Comparison of ENCODE assay signal across 9 mouse cellular contexts in the genomic region with DNA sequence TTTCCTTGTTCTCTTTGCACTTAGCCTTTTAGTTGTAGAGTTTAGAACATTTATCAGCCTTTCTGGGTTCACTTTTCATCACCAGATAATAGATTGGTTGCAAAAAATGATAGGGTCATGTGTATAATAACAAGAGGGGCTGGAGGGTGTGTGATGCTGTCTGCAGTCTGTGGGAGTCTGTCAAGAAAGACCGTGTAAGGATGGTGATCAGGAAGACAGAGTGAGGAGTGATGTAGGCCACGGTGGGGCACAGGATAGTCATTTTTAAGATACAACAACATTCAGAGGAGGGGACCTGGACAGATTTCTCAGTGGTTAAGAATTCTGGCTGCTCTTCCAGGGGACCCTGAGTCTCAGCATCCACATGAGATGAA. TPM values are rescaled to one million over a fixed set of nuclear protein-coding genes. Genes with fewer than 3 reads are reported as not detected.
DNase-seq lines count a peak whose midpoint lies in the region; ATAC-seq and TF ChIP-seq lines count a peak whose summit lies in the region.
"Had no signal": no experiment of that assay in that cellular context is flagged by ENCODE, and none has a peak within 500 bp of the region (broad histone marks: within the 10 kb centered on the region; RNA-seq: fewer than 3 reads in every experiment).

No protein-coding gene starts in this region.

- no peak overlapping the region for H3K4me2 ChIP-seq in kidney, postnatal 0 days (ENCODE audit: low read length)
- H3K4me2 ChIP-seq in hindbrain, embryonic 11.5 days (replicated peaks; ENCODE audit: low read depth, low read length): no peak overlapping the region
- no peak overlapping the region for H3K4me2 ChIP-seq in neural tube, embryonic 15.5 days

- peak overlapping the region; percentile 81 for H3K27ac ChIP-seq in kidney, postnatal 0 days
- H3K27ac ChIP-seq in cortical plate, adult 2 months (ENCODE audit: insufficient read depth, low read length): peak overlapping the region; percentile 62; the same call in 1 of the 2 replicates
- peak overlapping the region; percentile 51; the same call in 1 of the 2 replicates for H3K27ac ChIP-seq in hindbrain, embryonic 11.5 days (ENCODE audit: low read depth, low read length)
- H3K27ac ChIP-seq in neural tube, embryonic 15.5 days (replicated peaks): peak overlapping the region; percentile 64

- no peaks in the 10 kb centered on the region for H3K9me3 ChIP-seq in kidney, postnatal 0 days (replicated peaks; ENCODE audit: low read length)
- no peaks in the 10 kb centered on the region for H3K9me3 ChIP-seq in hindbrain, embryonic 11.5 days (ENCODE audit: control insufficient read depth, low read length)
- no peaks in the 10 kb centered on the region for H3K9me3 ChIP-seq in neural tube, embryonic 15.5 days (replicated peaks)

- 50% methylated on average over 2 of the region's 2 CpGs for WGBS in kidney, postnatal 0 days
- WGBS in hindbrain, embryonic 11.5 days: 87% methylated on average over 2 of the region's 2 CpGs
- WGBS in neural tube, embryonic 15.5 days: 81% methylated on average over 2 of the region's 2 CpGs

- no peak overlapping the region for H3K4me3 ChIP-seq in kidney, postnatal 0 days (replicated peaks; ENCODE audit: low read depth, low read length)
- no peak overlapping the region for H3K4me3 ChIP-seq in cortical plate, adult 2 months (ENCODE audit: insufficient read depth, low read length)
- H3K4me3 ChIP-seq in hindbrain, embryonic 11.5 days (ENCODE audit: low read depth, low read length): no peak overlapping the region
- H3K4me3 ChIP-seq in neural tube, embryonic 15.5 days (replicated peaks): no peak overlapping the region

- no peaks in the 10 kb centered on the region for H3K27me3 ChIP-seq in kidney, postnatal 0 days (ENCODE audit: insufficient read depth, low read length)
- H3K27me3 ChIP-seq in hindbrain, embryonic 11.5 days (ENCODE audit: control insufficient read depth, insufficient read depth, low read length): no peaks in the 10 kb centered on the region
- H3K27me3 ChIP-seq in neural tube, embryonic 15.5 days (replicated peaks): no peaks in the 10 kb centered on the region

- no peaks in the 10 kb centered on the region for H3K36me3 ChIP-seq in kidney, postnatal 0 days (ENCODE audit: insufficient read depth, low read length)
- no peaks in the 10 kb centered on the region for H3K36me3 ChIP-seq in hindbrain, embryonic 11.5 days (ENCODE audit: control insufficient read depth, insufficient read depth, low read length)
- no peaks in the 10 kb centered on the region for H3K36me3 ChIP-seq in neural tube, embryonic 15.5 days

- no peak for DNase-seq in kidney, postnatal 0 days (ENCODE audit: low spot score)
- no peak for DNase-seq in kidney, postnatal 4 days
- no peak for DNase-seq in hindbrain, embryonic 11.5 days (ENCODE audit: low spot score)
- DNase-seq in urinary bladder, postnatal 25 days (ENCODE audit: low spot score): no peak
- DNase-seq in retina, postnatal 1 day: no peak
- DNase-seq: cerebellum, adult 8-10 months; thymus, postnatal 25 days had no signal

- no peak for TF ChIP-seq POLR2A in cortical plate, adult 2 months (IDR thresholded peaks at IDR 0.05; ENCODE audit: extremely low read depth, insufficient read depth, low read length)

- TF ChIP-seq CTCF in kidney, postnatal 0 days (IDR thresholded peaks at IDR 0.05; ENCODE audit: low read depth): no peak
- TF ChIP-seq CTCF in cortical plate, adult 2 months (IDR thresholded peaks at IDR 0.05; ENCODE audit: extremely low read depth, insufficient read depth, low read length): no peak

- no peak for ATAC-seq in kidney, postnatal 0 days (replicated peaks; ENCODE audit: low FRiP score, low read depth)
- ATAC-seq in hindbrain, embryonic 11.5 days (ENCODE audit: low FRiP score): no peak
- no peak for ATAC-seq in neural tube, embryonic 15.5 days (ENCODE audit: low FRiP score)

- no peak overlapping the region for H3K9ac ChIP-seq in kidney, postnatal 0 days (ENCODE audit: low read depth, low read length)
- no peak overlapping the region for H3K9ac ChIP-seq in hindbrain, embryonic 11.5 days (ENCODE audit: low read depth, low read length)
- no peak overlapping the region for H3K9ac ChIP-seq in neural tube, embryonic 15.5 days (replicated peaks)

- peaks cover 14% of the 10 kb centered on the region; the same call in 1 of the 2 replicates for H3K4me1 ChIP-seq in kidney, postnatal 0 days (replicated peaks; ENCODE audit: insufficient read depth, low read length)
- H3K4me1 ChIP-seq in cortical plate, adult 2 months (ENCODE audit: control insufficient read depth, insufficient read depth, low read length): peaks cover 3% of the 10 kb centered on the region; the same call in 1 of the 2 replicates
- H3K4me1 ChIP-seq in hindbrain, embryonic 11.5 days (replicated peaks; ENCODE audit: control insufficient read depth, insufficient read depth, low read length): no peaks in the 10 kb centered on the region
- peaks cover 25% of the 10 kb centered on the region for H3K4me1 ChIP-seq in neural tube, embryonic 15.5 days

RNA-seq across cellular contexts. Expression of a gene that starts 15.6 kb away (rescaled TPM):
- not detected in 2 replicates for polyA plus RNA-seq in kidney, postnatal 0 days (2015; fragmentation: Nextera tagmentation; extraction: Ambion mirVana)
- not detected in 2 replicates for polyA plus RNA-seq in cortical plate, adult 2 months (2012; rRNA removed)
- polyA plus RNA-seq in hindbrain, embryonic 11.5 days (2014; fragmentation: Nextera tagmentation; extraction: Ambion mirVana): not detected in 2 replicates
- not detected in 2 replicates for polyA plus RNA-seq in neural tube, embryonic 15.5 days (2015; fragmentation: Nextera tagmentation; extraction: Ambion mirVana)
